Mouse (Mus musculus): ENCODE data around the gene AC124108.1. TPM values are rescaled to one million over a fixed set of nuclear protein-coding genes. Genes with fewer than 3 reads are reported as not detected.

Gene AC124108.1
- polyA plus RNA-seq, 1 experiment from 2014 or later = 0.09 TPM

- Histone ChIP-seq H3K4me1 (replicated peaks; ENCODE audit: control insufficient read depth, insufficient read depth, low read length) (no peaks in the 10 kb centered on the region), H3K36me3 (ENCODE audit: control insufficient read depth, insufficient read depth, low read length) (no peaks in the 10 kb centered on the region), H3K9ac (ENCODE audit: low read length) (no peak overlapping the region), H3K9me3 (ENCODE audit: control insufficient read depth, low read length) (no peaks in the 10 kb centered on the region), H3K27ac (ENCODE audit: low read depth) (no peak overlapping the region), H3K4me2 (ENCODE audit: low read length) (no peak overlapping the region), H3K4me3 (ENCODE audit: low read depth, low read length) (no peak overlapping the region), H3K27me3 (replicated peaks; ENCODE audit: control insufficient read depth, insufficient read depth, low read length) (peaks cover 4% of the 10 kb centered on the region)
- no peak for ATAC-seq (replicated peaks; ENCODE audit: low FRiP score, low TSS enrichment, low read depth)
- 21% methylated on average over 7 of the region's 7 CpGs for WGBS
- no peak for DNase-seq (ENCODE audit: low spot score)
These were observed 19.7 kb downstream of the AC124108.1 start for GRCm38 (mm10) chr1:132210922-132211321.

GRCm38 (mm10) chr1:132211672-132212071 lies 20.4 kb downstream of the AC124108.1 start:
- no peak overlapping the region for H3K4me3 ChIP-seq (ENCODE audit: low read depth, low read length)
- 38% methylated on average over 12 of the region's 12 CpGs for WGBS
- no peak for DNase-seq (ENCODE audit: low spot score)

GRCm38 (mm10) chr1:132212218-132212617 lies 21.0 kb downstream of the AC124108.1 start:
- no peak overlapping the region for H3K9ac ChIP-seq (ENCODE audit: low read length)
- no peaks in the 10 kb centered on the region for H3K4me1 ChIP-seq (replicated peaks; ENCODE audit: control insufficient read depth, insufficient read depth, low read length)
- DNase-seq (ENCODE audit: low spot score) = peak; percentile 78
- H3K27me3 ChIP-seq (replicated peaks; ENCODE audit: control insufficient read depth, insufficient read depth, low read length) = peaks cover 4% of the 10 kb centered on the region
- no peak overlapping the region for H3K27ac ChIP-seq (ENCODE audit: low read depth)
- H3K9me3 ChIP-seq (ENCODE audit: control insufficient read depth, low read length) = no peaks in the 10 kb centered on the region
- no peaks in the 10 kb centered on the region for H3K36me3 ChIP-seq (ENCODE audit: control insufficient read depth, insufficient read depth, low read length)
- peak overlapping the region; percentile 20 for H3K4me3 ChIP-seq (ENCODE audit: low read depth, low read length)
- WGBS = 3% methylated on average over 20 of the region's 20 CpGs
- ATAC-seq (replicated peaks; ENCODE audit: low FRiP score, low TSS enrichment, low read depth) = no peak
- H3K4me2 ChIP-seq (ENCODE audit: low read length) = peak overlapping the region; percentile 43

More at GRCm38 (mm10) chr1:132211672-132212071, 20.4 kb downstream of the AC124108.1 start:
- no peak for ATAC-seq (replicated peaks; ENCODE audit: low FRiP score, low TSS enrichment, low read depth)
- no peaks in the 10 kb centered on the region for H3K9me3 ChIP-seq (ENCODE audit: control insufficient read depth, low read length)
- no peak overlapping the region for H3K9ac ChIP-seq (ENCODE audit: low read length)
- no peaks in the 10 kb centered on the region for H3K4me1 ChIP-seq (replicated peaks; ENCODE audit: control insufficient read depth, insufficient read depth, low read length)
- H3K27me3 ChIP-seq (replicated peaks; ENCODE audit: control insufficient read depth, insufficient read depth, low read length) = peaks cover 4% of the 10 kb centered on the region
- peak overlapping the region; percentile 43 for H3K4me2 ChIP-seq (ENCODE audit: low read length)
- H3K27ac ChIP-seq (ENCODE audit: low read depth) = no peak overlapping the region
- no peaks in the 10 kb centered on the region for H3K36me3 ChIP-seq (ENCODE audit: control insufficient read depth, insufficient read depth, low read length)

DNA sequence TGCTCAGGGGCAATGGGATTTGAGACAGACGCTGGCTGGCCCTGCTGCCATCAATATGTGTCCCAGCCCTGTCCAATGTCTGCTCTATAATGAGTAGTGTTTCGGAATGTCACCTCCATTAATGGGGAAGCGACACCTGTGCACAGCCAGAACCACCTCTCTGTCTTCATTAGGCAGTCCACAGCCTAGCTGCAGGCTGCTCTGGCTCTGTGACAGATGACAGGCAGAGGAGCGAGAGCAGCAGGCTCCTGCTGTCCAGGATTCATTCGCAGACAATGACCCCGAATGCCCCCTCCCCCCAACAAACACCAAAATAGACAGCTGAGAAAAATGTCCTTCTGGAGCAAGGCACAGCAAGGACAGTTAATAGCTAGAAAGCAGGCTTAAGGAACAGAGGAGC lies 21.8 kb downstream of the AC124108.1 start:
- H3K4me1 ChIP-seq (replicated peaks; ENCODE audit: control insufficient read depth, insufficient read depth, low read length) = no peaks in the 10 kb centered on the region
- H3K9ac ChIP-seq (ENCODE audit: low read length) = no peak overlapping the region
- ATAC-seq (replicated peaks; ENCODE audit: low FRiP score, low TSS enrichment, low read depth) (no peak), DNase-seq (ENCODE audit: low spot score) (no peak)
- no peaks in the 10 kb centered on the region for H3K9me3 ChIP-seq (ENCODE audit: control insufficient read depth, low read length)
- no peak overlapping the region for H3K4me2 ChIP-seq (ENCODE audit: low read length)
- H3K36me3 ChIP-seq (ENCODE audit: control insufficient read depth, insufficient read depth, low read length) = no peaks in the 10 kb centered on the region
- no peak overlapping the region for H3K27ac ChIP-seq (ENCODE audit: low read depth)
- WGBS = 36% methylated on average over 6 of the region's 6 CpGs
- peaks cover 4% of the 10 kb centered on the region for H3K27me3 ChIP-seq (replicated peaks; ENCODE audit: control insufficient read depth, insufficient read depth, low read length)
- no peak overlapping the region for H3K4me3 ChIP-seq (ENCODE audit: low read depth, low read length)

DNA sequence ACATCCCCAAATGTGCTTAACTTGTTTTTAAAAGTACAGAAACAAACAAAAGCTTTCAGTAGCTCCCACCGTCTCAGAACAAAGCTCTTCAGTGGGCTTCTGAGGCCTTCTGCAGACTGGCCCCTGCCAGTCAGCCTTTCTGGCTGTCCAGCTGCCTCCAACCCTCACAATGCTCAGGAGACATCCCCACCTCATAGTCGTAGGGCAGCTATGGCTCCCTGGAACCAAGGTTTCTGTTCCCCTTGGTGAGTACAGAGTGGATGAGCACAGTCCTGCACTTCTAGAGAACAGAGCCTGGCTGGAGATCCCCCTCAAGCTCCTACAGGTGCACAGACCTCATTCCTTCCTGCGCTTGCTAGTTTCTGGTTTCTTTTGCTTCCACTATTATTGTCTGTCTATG lies 25.0 kb downstream of the AC124108.1 start:
- Histone ChIP-seq H3K27ac (ENCODE audit: low read depth) (no peak overlapping the region), H3K4me2 (ENCODE audit: low read length) (no peak overlapping the region), H3K27me3 (replicated peaks; ENCODE audit: control insufficient read depth, insufficient read depth, low read length) (no peaks in the 10 kb centered on the region; the same call in 1 of the 2 replicates), H3K36me3 (ENCODE audit: control insufficient read depth, insufficient read depth, low read length) (no peaks in the 10 kb centered on the region), H3K4me3 (ENCODE audit: low read depth, low read length) (no peak overlapping the region), H3K4me1 (replicated peaks; ENCODE audit: control insufficient read depth, insufficient read depth, low read length) (no peaks in the 10 kb centered on the region), H3K9ac (ENCODE audit: low read length) (no peak overlapping the region), H3K9me3 (ENCODE audit: control insufficient read depth, low read length) (no peaks in the 10 kb centered on the region)
- DNase-seq (ENCODE audit: low spot score) (no peak), ATAC-seq (replicated peaks; ENCODE audit: low FRiP score, low TSS enrichment, low read depth) (no peak)
- 54% methylated on average over 3 of the region's 3 CpGs for WGBS

- no peak overlapping the region for H3K4me2 ChIP-seq (ENCODE audit: low read length)
- H3K27ac ChIP-seq (ENCODE audit: low read depth) = no peak overlapping the region
- H3K4me3 ChIP-seq (ENCODE audit: low read depth, low read length) = no peak overlapping the region
- H3K9ac ChIP-seq (ENCODE audit: low read length) = no peak overlapping the region
- DNase-seq (ENCODE audit: low spot score) = no peak
- no peaks in the 10 kb centered on the region for H3K4me1 ChIP-seq (replicated peaks; ENCODE audit: control insufficient read depth, insufficient read depth, low read length)
- H3K9me3 ChIP-seq (ENCODE audit: control insufficient read depth, low read length) = no peaks in the 10 kb centered on the region
- 42% methylated on average over 2 of the region's 2 CpGs for whole genome bisulfite sequencing
- ATAC-seq (replicated peaks; ENCODE audit: low FRiP score, low TSS enrichment, low read depth) = no peak
- no peaks in the 10 kb centered on the region for H3K27me3 ChIP-seq (replicated peaks; ENCODE audit: control insufficient read depth, insufficient read depth, low read length)
- no peaks in the 10 kb centered on the region for H3K36me3 ChIP-seq (ENCODE audit: control insufficient read depth, insufficient read depth, low read length)
These were observed 30.4 kb downstream of the AC124108.1 start for GRCm38 (mm10) chr1:132221627-132222026.

GRCm38 (mm10) chr1:132222166-132222565 lies 30.9 kb downstream of the AC124108.1 start:
- H3K4me3 ChIP-seq (ENCODE audit: low read depth, low read length) = no peak overlapping the region
- no peak overlapping the region for H3K9ac ChIP-seq (ENCODE audit: low read length)
- no peak overlapping the region for H3K27ac ChIP-seq (ENCODE audit: low read depth)
- H3K9me3 ChIP-seq (ENCODE audit: control insufficient read depth, low read length) = no peaks in the 10 kb centered on the region
- 39% methylated on average over 6 of the region's 6 CpGs for WGBS
- H3K36me3 ChIP-seq (ENCODE audit: control insufficient read depth, insufficient read depth, low read length) = no peaks in the 10 kb centered on the region
- ATAC-seq (replicated peaks; ENCODE audit: low FRiP score, low TSS enrichment, low read depth) = no peak
- H3K4me1 ChIP-seq (replicated peaks; ENCODE audit: control insufficient read depth, insufficient read depth, low read length) = no peaks in the 10 kb centered on the region
- no peak overlapping the region for H3K4me2 ChIP-seq (ENCODE audit: low read length)
- no peaks in the 10 kb centered on the region for H3K27me3 ChIP-seq (replicated peaks; ENCODE audit: control insufficient read depth, insufficient read depth, low read length)
- DNase-seq (ENCODE audit: low spot score) = no peak

- H3K4me1 ChIP-seq (replicated peaks; ENCODE audit: control insufficient read depth, insufficient read depth, low read length) = no peaks in the 10 kb centered on the region
- no peak overlapping the region for H3K4me2 ChIP-seq (ENCODE audit: low read length)
- no peaks in the 10 kb centered on the region for H3K36me3 ChIP-seq (ENCODE audit: control insufficient read depth, insufficient read depth, low read length)
- H3K9ac ChIP-seq (ENCODE audit: low read length) = no peak overlapping the region
- DNase-seq (ENCODE audit: low spot score) (no peak), ATAC-seq (replicated peaks; ENCODE audit: low FRiP score, low TSS enrichment, low read depth) (no peak)
- H3K27me3 ChIP-seq (replicated peaks; ENCODE audit: control insufficient read depth, insufficient read depth, low read length) = no peaks in the 10 kb centered on the region
- WGBS = 67% methylated on average over 13 of the region's 13 CpGs
- no peaks in the 10 kb centered on the region for H3K9me3 ChIP-seq (ENCODE audit: control insufficient read depth, low read length)
- H3K4me3 ChIP-seq (ENCODE audit: low read depth, low read length) = no peak overlapping the region
- no peak overlapping the region for H3K27ac ChIP-seq (ENCODE audit: low read depth)
These were observed 35.2 kb downstream of the AC124108.1 start for GRCm38 (mm10) chr1:132226297-132227080.

GRCm38 (mm10) chr1:132229667-132230066 lies 38.4 kb downstream of the AC124108.1 start, which contains the start of gene Gm10188:
TSS of gene Gm10188 (minus strand) at chr1:132229767.
- Histone ChIP-seq H3K9ac (ENCODE audit: low read length) (no peak within 1 kb of the TSS), H3K4me3 (ENCODE audit: low read depth, low read length) (no peak within 1 kb of the TSS), H3K9me3 (ENCODE audit: control insufficient read depth, low read length) (no peaks in the 10 kb centered on the region), H3K4me1 (replicated peaks; ENCODE audit: control insufficient read depth, insufficient read depth, low read length) (peaks cover 2% of the 10 kb centered on the region; the same call in 1 of the 2 replicates), H3K27ac (ENCODE audit: low read depth) (no peak within 1 kb of the TSS), H3K4me2 (ENCODE audit: low read length) (no peak within 1 kb of the TSS), H3K27me3 (replicated peaks; ENCODE audit: control insufficient read depth, insufficient read depth, low read length) (no peaks in the 10 kb centered on the region), H3K36me3 (ENCODE audit: control insufficient read depth, insufficient read depth, low read length) (no peaks in the 10 kb centered on the region)
- ATAC-seq (replicated peaks; ENCODE audit: low FRiP score, low TSS enrichment, low read depth) = no peak
- 83% methylated on average over 3 of the region's 3 CpGs for WGBS
- DNase-seq (ENCODE audit: low spot score) = no peak

All from intestine, embryonic 14.5 days (tissue).